Mouse (Mus musculus) spleen, postnatal 10 days (tissue): Measurements from ENCODE around the gene Tmem63c.

Source experiments
- DNase-seq, 2 experiments: peaks; one replicate each; pipeline ENCODE4 v3.0.0; 2021 to 2022; ENCODE audit warnings: low spot score in 2 of 2

The Tmem63c gene

DNA sequence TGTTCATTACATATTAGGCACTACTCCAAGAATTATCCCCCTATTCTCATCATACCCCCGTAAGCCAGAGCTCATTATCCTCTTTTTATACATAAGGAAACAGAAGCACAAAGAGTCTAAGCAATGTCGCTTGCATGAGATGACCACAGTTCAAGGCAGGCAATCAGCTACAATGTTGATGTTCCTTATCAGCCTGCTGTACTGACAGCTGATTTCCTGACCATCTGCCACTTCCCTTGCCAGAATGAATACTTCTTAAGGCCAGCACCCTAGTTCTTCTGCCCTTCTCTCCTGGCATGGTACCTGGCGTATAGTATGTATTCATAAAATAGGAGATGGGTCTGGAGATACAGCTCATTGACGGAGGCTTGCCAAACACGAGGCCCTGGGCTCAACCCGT, 111.1 kb downstream of the Tmem63c start:
- no peak for DNase-seq

GRCm38 (mm10) chr12:87132784-87133183, 111.6 kb downstream of the Tmem63c start:
- no peak for DNase-seq

GRCm38 (mm10) chr12:87137439-87138341, 116.5 kb downstream of the Tmem63c start:
- no peak for DNase-seq

DNA sequence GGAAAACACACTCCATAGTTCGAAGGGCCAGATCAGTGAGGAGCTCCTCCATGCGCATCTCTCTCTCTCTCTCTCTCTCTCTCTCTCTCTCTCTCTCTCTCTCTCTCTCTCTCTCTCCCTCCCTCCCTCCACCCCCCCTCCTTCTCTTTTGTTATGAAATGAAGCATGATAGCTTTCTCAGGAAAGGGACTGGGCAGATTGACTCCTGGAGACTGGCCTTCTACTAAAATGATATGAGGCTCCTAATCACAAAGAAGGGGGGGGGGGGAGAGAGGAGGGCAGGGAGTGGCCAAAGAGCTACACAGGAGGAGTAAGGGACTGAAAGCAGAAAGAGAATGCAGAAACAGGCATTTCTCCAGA, 117.2 kb downstream of the Tmem63c start:
- DNase-seq, result no peak

DNA sequence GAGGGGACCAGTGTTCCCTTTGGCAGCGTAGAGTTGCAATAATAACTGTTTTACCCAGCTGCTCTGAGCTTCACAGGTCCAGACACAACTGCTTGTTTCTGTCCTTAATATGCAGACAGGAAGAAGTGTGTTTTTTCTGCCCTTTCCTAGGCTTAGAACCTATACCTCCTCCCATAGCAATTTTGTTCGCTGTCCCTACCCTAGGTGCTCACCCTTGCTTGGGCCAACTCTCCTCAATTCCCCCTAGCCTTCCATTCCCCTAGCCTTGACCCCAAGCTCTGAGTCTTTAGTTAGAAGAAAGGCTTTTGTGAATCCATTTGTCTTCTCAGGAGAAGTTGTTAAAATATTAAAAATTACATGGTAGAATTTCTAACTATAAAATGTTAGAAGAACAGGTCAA, 117.6 kb downstream of the Tmem63c start:
- DNase-seq, result no peak
